Mouse (Mus musculus) embryonic facial prominence, embryonic 13.5 days (tissue): ENCODE data around the gene Gm572. TPM values are rescaled to one million over a fixed set of nuclear protein-coding genes. Genes with fewer than 3 reads are reported as not detected.

Experiments used
- ATAC-seq: fragments of 200-750 bp; cut with Nextera tagmentation; 2 replicates; pipeline ENCODE4 v1.8.0; 2017; ENCODE audit warnings: low read depth; ENCODE audit not compliant: insufficient number of reproducible peaks, insufficient read depth, low FRiP score, low TSS enrichment
- H3K27ac ChIP-seq: fragments of 300-500 bp; sonication (generic); 2 replicates; pipeline ENCODE4 v1.5.1; 2015; ENCODE audit warnings: moderate library complexity, mild to moderate bottlenecking, inconsistent platforms
- H3K27me3 ChIP-seq: fragments of 300-500 bp; sonication (generic); 2 replicates; pipeline ENCODE4 v1.6.1; 2015; ENCODE audit warnings: mild to moderate bottlenecking, inconsistent platforms
- H3K36me3 ChIP-seq: fragments of 300-500 bp; sonication (generic); 2 replicates; pipeline ENCODE4 v1.6.1; 2015; ENCODE audit warnings: mild to moderate bottlenecking, inconsistent platforms
- H3K4me1 ChIP-seq: fragments of 300-500 bp; sonication (generic); 2 replicates; pipeline ENCODE4 v1.6.1; 2015; ENCODE audit warnings: inconsistent platforms
- H3K4me2 ChIP-seq: fragments of 300-500 bp; sonication (generic); 2 replicates; pipeline ENCODE4 v1.6.1; 2015; ENCODE audit warnings: moderate library complexity, mild to moderate bottlenecking, inconsistent platforms
- H3K4me3 ChIP-seq: fragments of 300-500 bp; sonication (generic); 2 replicates; pipeline ENCODE4 v1.5.1; 2015; ENCODE audit warnings: mild to moderate bottlenecking, inconsistent platforms
- H3K9ac ChIP-seq: fragments of 300-500 bp; sonication (generic); 2 replicates; pipeline ENCODE4 v1.6.1; 2015; ENCODE audit warnings: mild to moderate bottlenecking, inconsistent platforms
- H3K9me3 ChIP-seq: fragments of 300-500 bp; sonication (generic); 2 replicates; pipeline ENCODE4 v1.6.1; 2016; ENCODE audit warnings: inconsistent platforms
- WGBS: fragments of 180-500 bp; shearing (Covaris S2); methylation state at CpG from one replicate; pipeline ENCODE4 v1.1.7; 2015; ENCODE audit warnings: mixed read lengths; 5-methylcytosine and 5-hydroxymethylcytosine counted together
- polyA plus RNA-seq: library from polyadenylated mRNA; unstranded; fragments of >200 nt; fragmentation: Nextera tagmentation; extraction: Ambion mirVana; gene quantifications from 2 replicates; pipeline ENCODE4 v1.2.1, GENCODE M21; 2015

Gene Gm572
- polyA plus RNA-seq, 1 experiment from 2014 or later, result not detected

GRCm38 (mm10) chr4:148646616-148647015 is 3.5 kb downstream of the Gm572 start:
- Histone ChIP-seq H3K36me3 (no peaks in the 10 kb centered on the region), H3K4me2 (no peak overlapping the region), H3K9me3 (no peaks in the 10 kb centered on the region), H3K4me3 (no peak overlapping the region), H3K4me1 (0 out of 2 replicates have a peak, but pooled peaks cover 12% of the 10 kb centered on the region), H3K27ac (no peak overlapping the region), H3K27me3 (no peaks in the 10 kb centered on the region), H3K9ac (no peak overlapping the region)
- no peak for ATAC-seq
- 70% methylated on average over 11 of the region's 11 CpGs for WGBS

- no peaks in the 10 kb centered on the region for H3K36me3 ChIP-seq
- 61% methylated on average over 3 of the region's 3 CpGs for WGBS
- H3K9ac ChIP-seq, result no peak overlapping the region
- no peak overlapping the region for H3K4me3 ChIP-seq
- H3K27ac ChIP-seq, result no peak overlapping the region
- no peak overlapping the region for H3K4me2 ChIP-seq
- ATAC-seq, result no peak
- 0 out of 2 replicates have a peak, but pooled peaks cover 1% of the 10 kb centered on the region for H3K4me1 ChIP-seq
- no peaks in the 10 kb centered on the region for H3K27me3 ChIP-seq
- H3K9me3 ChIP-seq, result no peaks in the 10 kb centered on the region
These were observed 6.2 kb downstream of the Gm572 start for GRCm38 (mm10) chr4:148649309-148649708.

- no peak for ATAC-seq
These were observed 7.9 kb downstream of the Gm572 start for GRCm38 (mm10) chr4:148651045-148651444.

GRCm38 (mm10) chr4:148654701-148655398 is 11.7 kb downstream of the Gm572 start:
- H3K9me3 ChIP-seq, result no peaks in the 10 kb centered on the region
- H3K36me3 ChIP-seq, result no peaks in the 10 kb centered on the region
- H3K4me3 ChIP-seq, result no peak overlapping the region
- no peak overlapping the region for H3K4me2 ChIP-seq
- 88% methylated on average over 18 of the region's 18 CpGs for WGBS
- no peak for ATAC-seq
- no peak overlapping the region for H3K9ac ChIP-seq
- no peak overlapping the region for H3K27ac ChIP-seq
- no peaks in the 10 kb centered on the region for H3K4me1 ChIP-seq
- H3K27me3 ChIP-seq, result no peaks in the 10 kb centered on the region

More at GRCm38 (mm10) chr4:148651045-148651444, 7.9 kb downstream of the Gm572 start:
- H3K4me3 ChIP-seq, result no peak overlapping the region
- H3K27ac ChIP-seq, result no peak overlapping the region
- H3K4me2 ChIP-seq, result no peak overlapping the region
- no peaks in the 10 kb centered on the region for H3K27me3 ChIP-seq
- H3K36me3 ChIP-seq, result no peaks in the 10 kb centered on the region
- no peaks in the 10 kb centered on the region for H3K4me1 ChIP-seq
- H3K9ac ChIP-seq, result no peak overlapping the region
- WGBS, result 79% methylated on average over 9 of the region's 9 CpGs
- H3K9me3 ChIP-seq, result no peaks in the 10 kb centered on the region

- no peaks in the 10 kb centered on the region for H3K27me3 ChIP-seq
- no peak overlapping the region for H3K4me3 ChIP-seq
- peaks cover under 1% of the 10 kb centered on the region; the same call in 1 of the 2 replicates for H3K4me1 ChIP-seq
- ATAC-seq, result no peak
- WGBS, result 46% methylated on average over 15 of the region's 15 CpGs
- H3K9ac ChIP-seq, result no peak overlapping the region
- no peak overlapping the region for H3K27ac ChIP-seq
- H3K4me2 ChIP-seq, result no peak overlapping the region
- H3K36me3 ChIP-seq, result no peaks in the 10 kb centered on the region
- H3K9me3 ChIP-seq, result no peaks in the 10 kb centered on the region
These were observed 13.7 kb downstream of the Gm572 start for GRCm38 (mm10) chr4:148656691-148657258.

- H3K9ac ChIP-seq, result no peak overlapping the region
- H3K4me3 ChIP-seq, result no peak overlapping the region
- H3K36me3 ChIP-seq, result no peaks in the 10 kb centered on the region
- no peak for ATAC-seq
- H3K27ac ChIP-seq, result no peak overlapping the region
- WGBS, result 86% methylated on average over 13 of the region's 13 CpGs
- H3K9me3 ChIP-seq, result no peaks in the 10 kb centered on the region
- H3K4me1 ChIP-seq, result peaks cover 10% of the 10 kb centered on the region
- H3K4me2 ChIP-seq, result no peak overlapping the region
- peaks cover 5% of the 10 kb centered on the region; the same call in 1 of the 2 replicates for H3K27me3 ChIP-seq
These were observed 14.7 kb downstream of the Gm572 start for GRCm38 (mm10) chr4:148657776-148658175.

- H3K4me1 ChIP-seq, result peaks cover 10% of the 10 kb centered on the region
- H3K4me2 ChIP-seq, result no peak overlapping the region
- 47% methylated on average over 3 of the region's 3 CpGs for WGBS
- no peaks in the 10 kb centered on the region for H3K36me3 ChIP-seq
- ATAC-seq, result no peak
- H3K27ac ChIP-seq, result no peak overlapping the region
- peaks cover 21% of the 10 kb centered on the region for H3K27me3 ChIP-seq
- no peaks in the 10 kb centered on the region for H3K9me3 ChIP-seq
- no peak overlapping the region for H3K9ac ChIP-seq
- H3K4me3 ChIP-seq, result no peak overlapping the region
These were observed 17.1 kb downstream of the Gm572 start for GRCm38 (mm10) chr4:148660174-148660573.

- ATAC-seq, result no peak
- Histone ChIP-seq H3K9me3 (no peaks in the 10 kb centered on the region), H3K4me3 (peak overlapping the region; percentile 14; the same call in 1 of the 2 replicates), H3K9ac (no peak overlapping the region), H3K4me2 (peak overlapping the region; percentile 52), H3K4me1 (peaks cover 10% of the 10 kb centered on the region), H3K27me3 (peaks cover 21% of the 10 kb centered on the region), H3K36me3 (no peaks in the 10 kb centered on the region), H3K27ac (no peak overlapping the region)
- 26% methylated on average over 21 of the region's 21 CpGs for WGBS
These were observed 19.2 kb downstream of the Gm572 start for GRCm38 (mm10) chr4:148662168-148662965.

GRCm38 (mm10) chr4:148663326-148663725 is 20.2 kb downstream of the Gm572 start:
- Histone ChIP-seq H3K27ac (no peak overlapping the region), H3K4me2 (no peak overlapping the region), H3K4me3 (no peak overlapping the region), H3K9me3 (no peaks in the 10 kb centered on the region), H3K27me3 (peaks cover 21% of the 10 kb centered on the region), H3K36me3 (no peaks in the 10 kb centered on the region), H3K9ac (no peak overlapping the region), H3K4me1 (peaks cover 13% of the 10 kb centered on the region)
- no peak for ATAC-seq
- WGBS, result 73% methylated on average over 7 of the region's 7 CpGs

GRCm38 (mm10) chr4:148664021-148664420 is 20.9 kb downstream of the Gm572 start:
- WGBS, result 68% methylated on average over 6 of the region's 6 CpGs

GRCm38 (mm10) chr4:148667006-148667755 is 24.1 kb downstream of the Gm572 start:
- ATAC-seq, result no peak
- Histone ChIP-seq H3K4me2 (no peak overlapping the region), H3K4me1 (peaks cover 23% of the 10 kb centered on the region), H3K4me3 (no peak overlapping the region), H3K27ac (no peak overlapping the region), H3K27me3 (peaks cover 21% of the 10 kb centered on the region), H3K9me3 (no peaks in the 10 kb centered on the region), H3K36me3 (no peaks in the 10 kb centered on the region), H3K9ac (no peak overlapping the region)
- WGBS, result 78% methylated on average over 15 of the region's 15 CpGs

More at GRCm38 (mm10) chr4:148664021-148664420, 20.9 kb downstream of the Gm572 start:
- H3K4me2 ChIP-seq, result no peak overlapping the region
- no peak for ATAC-seq
- peaks cover 15% of the 10 kb centered on the region for H3K4me1 ChIP-seq
- no peaks in the 10 kb centered on the region for H3K36me3 ChIP-seq
- H3K4me3 ChIP-seq, result no peak overlapping the region
- peaks cover 21% of the 10 kb centered on the region for H3K27me3 ChIP-seq
- H3K9ac ChIP-seq, result no peak overlapping the region
- no peak overlapping the region for H3K27ac ChIP-seq
- no peaks in the 10 kb centered on the region for H3K9me3 ChIP-seq
